Mouse (Mus musculus) testis, adult 2 months (tissue): ENCODE measurements around the gene Klhl26.

Experiments
- CTCF ChIP-seq: fragments of 200-500 bp; IDR thresholded peaks from 2 replicates; pipeline ENCODE4 v1.5.1; 2012; ENCODE audit warnings: low read depth, mild to moderate bottlenecking, inconsistent platforms, low read length, moderate library complexity; ENCODE audit not compliant: control insufficient read depth, insufficient read depth, insufficient replicate concordance
- POLR2A ChIP-seq: fragments of 200-500 bp; IDR thresholded peaks from 2 replicates; pipeline ENCODE4 v1.6.1; 2012; ENCODE audit warnings: low read depth, mild to moderate bottlenecking, inconsistent platforms, low read length, moderate library complexity; ENCODE audit not compliant: control insufficient read depth

DNA sequence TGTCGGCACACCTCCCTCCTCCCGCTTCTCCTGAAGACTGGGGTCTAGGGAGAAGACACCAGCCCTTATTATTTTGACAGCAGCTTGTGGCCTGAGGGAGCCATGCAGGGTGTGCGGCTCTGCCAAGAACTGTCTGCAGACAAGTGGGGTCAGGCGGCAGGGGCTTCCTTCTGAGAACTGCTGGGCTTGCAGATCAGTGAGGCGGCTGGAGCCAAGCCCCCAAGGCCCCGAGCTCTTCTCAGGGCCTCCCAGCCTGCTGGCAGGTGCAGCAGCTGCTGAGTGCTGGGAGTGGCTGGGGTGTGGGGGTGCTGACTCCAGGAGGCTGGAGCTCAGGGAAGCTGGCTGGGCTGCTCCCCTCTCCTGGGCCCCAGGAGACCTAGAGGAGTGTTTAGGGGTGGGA lies 68.5 kb downstream of the Klhl26 start:
- no peak for TF ChIP-seq POLR2A
- no peak for TF ChIP-seq CTCF
